Mouse (Mus musculus) limb, embryonic 15.5 days (tissue): Measurements from ENCODE around the gene Acoxl. TPM values are rescaled to one million over a fixed set of nuclear protein-coding genes. Genes with fewer than 3 reads are reported as not detected.
"Not testable (repeated sequence)": the region's sequence is repeated elsewhere in the genome, so short reads cannot be mapped to it uniquely, and the experiment has no call there.

Experiments
- ATAC-seq: fragments of 200-750 bp; cut with Nextera tagmentation; 2 replicates; pipeline ENCODE4 v1.8.0; 2017; ENCODE audit warnings: low read depth, moderate TSS enrichment; ENCODE audit not compliant: insufficient number of reproducible peaks, low FRiP score, low TSS enrichment
- H3K27ac ChIP-seq: fragments of 300-500 bp; sonication (generic); 2 replicates; pipeline ENCODE4 v1.5.1; 2015; ENCODE audit warnings: moderate library complexity, mild to moderate bottlenecking, inconsistent platforms
- H3K27me3 ChIP-seq: fragments of 300-500 bp; sonication (generic); 2 replicates; pipeline ENCODE4 v1.6.1; 2015; ENCODE audit warnings: inconsistent platforms
- H3K36me3 ChIP-seq: fragments of 300-500 bp; sonication (generic); 2 replicates; pipeline ENCODE4 v1.6.1; 2015; ENCODE audit warnings: inconsistent platforms
- H3K4me1 ChIP-seq: fragments of 300-500 bp; sonication (generic); 2 replicates; pipeline ENCODE4 v1.6.1; 2015; ENCODE audit warnings: inconsistent platforms
- H3K4me2 ChIP-seq: fragments of 300-500 bp; sonication (generic); 2 replicates; pipeline ENCODE4 v1.6.1; 2015; ENCODE audit warnings: mild to moderate bottlenecking, inconsistent platforms
- H3K4me3 ChIP-seq: fragments of 300-500 bp; sonication (generic); 2 replicates; pipeline ENCODE4 v1.5.1; 2015; ENCODE audit warnings: mild to moderate bottlenecking, inconsistent platforms
- H3K9ac ChIP-seq: fragments of 300-500 bp; sonication (generic); 2 replicates; pipeline ENCODE4 v1.6.1; 2015; ENCODE audit warnings: inconsistent platforms
- H3K9me3 ChIP-seq: fragments of 300-500 bp; sonication (generic); 2 replicates; pipeline ENCODE4 v1.6.1; 2016; ENCODE audit warnings: inconsistent platforms
- WGBS: fragments of 180-500 bp; shearing (Covaris S2); methylation state at CpG from one replicate; pipeline ENCODE4 v1.1.7; 2015; 5-methylcytosine and 5-hydroxymethylcytosine counted together
- polyA plus RNA-seq: library from polyadenylated mRNA; unstranded; fragments of >200 nt; fragmentation: Nextera tagmentation; extraction: Ambion mirVana; gene quantifications from 2 replicates; pipeline ENCODE4 v1.2.1, GENCODE M21; 2015

Acoxl gene
- polyA plus RNA-seq, 1 experiment from 2014 or later: 0.09 TPM

DNA sequence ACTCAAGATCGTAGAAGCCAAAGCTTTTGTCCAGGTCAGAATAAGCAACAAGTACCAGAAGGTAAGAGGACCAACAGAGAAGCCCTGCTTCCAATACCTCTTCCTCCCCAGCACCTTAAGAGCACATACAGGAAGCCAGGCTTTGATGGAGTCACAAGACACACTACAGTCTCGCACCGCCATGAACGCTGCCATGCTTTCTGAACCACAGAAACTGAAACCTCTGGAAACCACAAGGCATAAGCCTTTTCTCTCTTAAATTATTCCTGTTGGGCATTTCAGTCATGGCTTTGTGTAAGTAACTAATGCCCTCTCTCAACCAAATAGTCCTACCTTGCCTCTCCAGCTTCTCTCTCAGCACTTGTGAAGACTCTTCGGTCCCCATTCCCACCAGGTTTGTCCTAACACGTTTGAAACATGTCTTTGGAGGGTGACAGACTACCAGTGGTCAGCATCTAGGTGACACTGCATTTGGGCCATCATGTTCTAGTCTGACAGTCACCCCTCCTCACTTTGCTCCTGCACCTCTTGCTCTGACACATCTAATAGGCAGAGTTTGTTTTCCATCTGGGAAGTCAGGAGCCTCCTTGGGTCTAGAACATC lies 251.7 kb downstream of the Acoxl start:
- Histone ChIP-seq H3K9ac (no peak overlapping the region), H3K4me2 (no peak overlapping the region), H3K9me3 (no peaks in the 10 kb centered on the region), H3K27ac (no peak overlapping the region), H3K4me1 (no peaks in the 10 kb centered on the region), H3K4me3 (no peak overlapping the region), H3K36me3 (no peaks in the 10 kb centered on the region), H3K27me3 (no peaks in the 10 kb centered on the region)
- ATAC-seq: no peak
- 86% methylated on average over 6 of the region's 6 CpGs for WGBS

DNA sequence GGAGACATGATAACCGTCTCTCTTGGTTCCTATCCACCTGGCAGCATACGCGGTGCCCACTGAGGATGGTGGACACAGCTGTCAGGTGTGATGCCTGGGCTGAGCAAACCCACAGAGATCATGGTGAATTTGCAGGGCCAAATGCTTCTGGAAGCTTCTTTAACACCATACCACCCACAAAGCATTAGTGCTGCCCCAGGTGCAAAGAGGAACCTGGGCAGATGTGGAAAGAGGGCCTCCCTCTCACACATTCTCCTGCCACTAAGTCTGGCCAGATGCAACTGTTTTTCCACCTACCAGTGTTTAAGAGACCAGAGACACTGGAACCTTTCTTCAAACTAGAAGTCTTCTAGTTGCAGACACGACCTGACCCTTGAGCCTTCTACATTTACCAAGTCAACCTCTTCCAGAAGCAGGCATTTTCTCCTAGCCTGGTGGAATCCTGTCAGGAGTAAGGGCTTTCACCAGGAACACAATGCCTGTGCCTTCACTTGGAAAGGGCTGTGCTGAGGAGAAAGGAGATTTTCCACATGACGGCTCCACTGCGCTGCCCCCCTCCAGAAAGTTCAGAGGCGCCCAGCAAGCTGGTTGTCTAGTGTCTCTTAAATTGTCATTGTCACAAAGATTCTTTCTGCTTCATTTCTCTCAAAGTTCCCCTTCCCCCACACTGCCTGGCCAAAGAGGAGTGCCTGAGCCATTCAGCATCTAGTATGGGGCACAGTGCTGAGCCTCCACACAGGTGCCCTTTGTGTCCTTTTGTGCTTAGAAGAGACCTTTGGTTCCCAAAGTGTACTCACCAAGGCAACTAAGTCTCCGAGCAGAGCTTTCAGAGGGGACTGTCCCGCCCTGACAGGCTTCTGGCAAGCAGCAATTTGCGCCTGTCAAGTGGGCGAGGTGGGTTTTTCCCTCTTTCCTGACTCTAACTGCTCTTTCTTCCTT lies 253.0 kb downstream of the Acoxl start:
- Histone ChIP-seq H3K4me1 (no peaks in the 10 kb centered on the region), H3K4me3 (no peak overlapping the region), H3K9me3 (no peaks in the 10 kb centered on the region), H3K4me2 (no peak overlapping the region), H3K9ac (no peak overlapping the region), H3K27me3 (no peaks in the 10 kb centered on the region), H3K27ac (no peak overlapping the region), H3K36me3 (no peaks in the 10 kb centered on the region)
- WGBS: 85% methylated on average over 11 of the region's 11 CpGs
- no peak for ATAC-seq

GRCm38 (mm10) chr2:128092451-128092850 lies 253.8 kb downstream of the Acoxl start:
- Histone ChIP-seq H3K9ac (no peak overlapping the region), H3K27me3 (no peaks in the 10 kb centered on the region), H3K27ac (no peak overlapping the region), H3K4me2 (no peak overlapping the region), H3K9me3 (no peaks in the 10 kb centered on the region), H3K4me1 (no peaks in the 10 kb centered on the region), H3K36me3 (no peaks in the 10 kb centered on the region), H3K4me3 (no peak overlapping the region)
- no peak for ATAC-seq
- WGBS: 88% methylated on average over 2 of the region's 2 CpGs

DNA sequence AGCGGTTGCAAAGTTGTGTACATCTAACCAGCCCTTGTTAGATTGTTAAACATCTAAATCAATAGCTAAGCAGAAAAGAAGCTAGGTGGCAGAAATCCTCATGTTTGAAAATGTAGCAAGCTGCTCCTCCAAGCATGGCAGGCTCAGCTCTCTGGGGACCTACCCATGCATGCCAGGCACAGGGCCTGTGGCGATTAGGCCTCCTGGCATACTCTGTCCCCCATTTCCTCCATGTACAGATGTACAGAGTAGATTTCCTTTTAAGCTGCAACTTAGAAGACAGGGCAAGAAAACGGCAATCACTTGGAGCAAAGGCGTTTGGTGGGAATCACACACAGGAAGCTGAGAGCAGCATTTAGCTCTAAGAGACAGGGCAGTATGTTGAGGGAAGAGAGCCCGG lies 255.5 kb downstream of the Acoxl start:
- no peak overlapping the region for H3K4me2 ChIP-seq
- H3K4me1 ChIP-seq: no peaks in the 10 kb centered on the region
- H3K4me3 ChIP-seq: no peak overlapping the region
- no peak for ATAC-seq
- H3K27ac ChIP-seq: no peak overlapping the region
- 77% methylated on average over 5 of the region's 5 CpGs for WGBS
- no peak overlapping the region for H3K9ac ChIP-seq
- no peaks in the 10 kb centered on the region for H3K9me3 ChIP-seq
- no peaks in the 10 kb centered on the region for H3K36me3 ChIP-seq
- no peaks in the 10 kb centered on the region for H3K27me3 ChIP-seq

DNA sequence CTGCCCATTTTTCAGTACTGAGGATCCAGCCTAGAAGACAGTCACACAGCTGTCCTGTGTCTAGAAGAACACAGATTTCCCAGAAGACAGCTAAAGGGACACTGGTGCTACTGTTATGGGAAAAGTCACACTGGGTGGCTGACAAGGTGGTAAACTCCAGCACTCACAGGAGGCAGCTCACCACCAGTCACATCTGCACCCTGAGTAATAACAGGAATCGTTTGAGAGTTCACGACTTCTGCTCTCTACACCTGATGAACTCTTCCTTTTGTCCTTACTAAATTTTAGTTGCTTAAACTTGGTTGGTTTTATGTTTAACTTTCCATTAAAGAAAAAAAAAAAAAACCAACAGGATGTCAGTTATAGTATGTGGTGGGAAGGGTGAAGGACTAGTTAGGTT lies 255.9 kb downstream of the Acoxl start:
- H3K4me1 ChIP-seq: no peaks in the 10 kb centered on the region
- no peak overlapping the region for H3K27ac ChIP-seq
- no peak for ATAC-seq

GRCm38 (mm10) chr2:128095270-128095669 lies 256.6 kb downstream of the Acoxl start:
- no peak overlapping the region for H3K4me3 ChIP-seq
- H3K36me3 ChIP-seq: no peaks in the 10 kb centered on the region
- no peak overlapping the region for H3K9ac ChIP-seq
- H3K4me1 ChIP-seq: no peaks in the 10 kb centered on the region
- WGBS: 33% methylated on average over 1 of the region's 1 CpGs
- H3K27ac ChIP-seq: no peak overlapping the region
- H3K27me3 ChIP-seq: no peaks in the 10 kb centered on the region
- no peak overlapping the region for H3K4me2 ChIP-seq
- no peaks in the 10 kb centered on the region for H3K9me3 ChIP-seq
- ATAC-seq: no peak

More for the DNA sequence above, 255.9 kb downstream of the Acoxl start:
- Histone ChIP-seq H3K36me3 (no peaks in the 10 kb centered on the region), H3K9ac (no peak overlapping the region), H3K27me3 (no peaks in the 10 kb centered on the region), H3K4me3 (no peak overlapping the region), H3K9me3 (no peaks in the 10 kb centered on the region), H3K4me2 (no peak overlapping the region)
- 63% methylated on average over 2 of the region's 2 CpGs for WGBS

DNA sequence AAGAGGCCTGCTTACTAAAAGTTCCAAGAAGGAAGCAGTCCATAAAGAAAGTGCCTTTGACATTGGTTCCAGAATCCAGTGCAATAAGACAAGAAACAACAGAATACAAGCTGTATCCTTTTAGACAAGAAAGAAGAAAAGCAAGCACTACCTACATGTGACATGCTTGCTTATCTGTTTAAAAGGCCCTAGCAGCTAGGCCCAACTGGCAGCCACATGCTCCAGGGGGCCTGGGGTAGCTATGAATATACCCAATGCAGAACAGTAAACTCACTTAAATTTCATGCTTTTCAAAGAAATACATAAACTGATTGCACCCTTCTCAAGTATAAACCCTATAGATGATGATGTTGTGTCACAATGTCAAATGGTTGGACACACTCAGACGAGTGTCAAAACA lies 257.4 kb downstream of the Acoxl start:
- 89% methylated on average over 1 of the region's 1 CpGs for WGBS
- no peaks in the 10 kb centered on the region for H3K27me3 ChIP-seq
- ATAC-seq: no peak
- no peak overlapping the region for H3K9ac ChIP-seq
- no peak overlapping the region for H3K27ac ChIP-seq
- no peaks in the 10 kb centered on the region for H3K9me3 ChIP-seq
- no peak overlapping the region for H3K4me3 ChIP-seq
- no peaks in the 10 kb centered on the region for H3K36me3 ChIP-seq
- no peaks in the 10 kb centered on the region for H3K4me1 ChIP-seq
- no peak overlapping the region for H3K4me2 ChIP-seq

GRCm38 (mm10) chr2:128098118-128098517 lies 259.4 kb downstream of the Acoxl start:
- H3K27ac ChIP-seq, H3K4me1 ChIP-seq, H3K27me3 ChIP-seq, H3K4me2 ChIP-seq, H3K9ac ChIP-seq, H3K4me3 ChIP-seq, ATAC-seq, H3K9me3 ChIP-seq, H3K36me3 ChIP-seq: not testable (repeated sequence)
- 85% methylated on average over 4 of the region's 5 CpGs for WGBS

GRCm38 (mm10) chr2:128102086-128102485 lies 263.4 kb downstream of the Acoxl start:
- no peaks in the 10 kb centered on the region for H3K27me3 ChIP-seq
- no peaks in the 10 kb centered on the region for H3K36me3 ChIP-seq
- no peak overlapping the region for H3K27ac ChIP-seq
- H3K9me3 ChIP-seq: no peaks in the 10 kb centered on the region
- no peaks in the 10 kb centered on the region for H3K4me1 ChIP-seq
- WGBS: 90% methylated on average over 9 of the region's 9 CpGs
- ATAC-seq: no peak
- no peak overlapping the region for H3K9ac ChIP-seq
- no peak overlapping the region for H3K4me3 ChIP-seq
- H3K4me2 ChIP-seq: no peak overlapping the region

DNA sequence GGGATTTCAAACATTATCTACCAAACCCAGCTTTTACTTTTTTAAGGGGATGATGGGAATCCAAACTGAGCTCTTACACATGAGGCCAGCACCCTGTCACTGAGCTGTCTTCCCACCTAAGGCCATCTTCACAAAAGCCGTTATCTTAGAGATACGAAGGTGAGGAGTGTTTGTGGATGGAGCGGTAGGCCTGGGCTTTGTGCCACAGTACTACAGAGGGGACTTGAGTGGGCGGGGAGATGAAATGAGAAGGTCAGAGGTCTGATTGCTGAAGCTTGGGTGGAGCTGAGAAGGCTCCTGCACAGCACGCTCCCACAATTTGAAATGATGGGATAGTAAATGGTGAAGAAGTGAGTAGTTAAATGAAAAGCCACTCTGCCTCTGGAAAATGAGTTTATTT lies 266.1 kb downstream of the Acoxl start:
- H3K27ac ChIP-seq: no peak overlapping the region
- no peaks in the 10 kb centered on the region for H3K4me1 ChIP-seq
- no peak overlapping the region for H3K4me3 ChIP-seq
- 81% methylated on average over 5 of the region's 5 CpGs for WGBS
- H3K9me3 ChIP-seq: no peaks in the 10 kb centered on the region
- H3K4me2 ChIP-seq: no peak overlapping the region
- H3K27me3 ChIP-seq: no peaks in the 10 kb centered on the region
- no peaks in the 10 kb centered on the region for H3K36me3 ChIP-seq
- H3K9ac ChIP-seq: no peak overlapping the region
- ATAC-seq: no peak

DNA sequence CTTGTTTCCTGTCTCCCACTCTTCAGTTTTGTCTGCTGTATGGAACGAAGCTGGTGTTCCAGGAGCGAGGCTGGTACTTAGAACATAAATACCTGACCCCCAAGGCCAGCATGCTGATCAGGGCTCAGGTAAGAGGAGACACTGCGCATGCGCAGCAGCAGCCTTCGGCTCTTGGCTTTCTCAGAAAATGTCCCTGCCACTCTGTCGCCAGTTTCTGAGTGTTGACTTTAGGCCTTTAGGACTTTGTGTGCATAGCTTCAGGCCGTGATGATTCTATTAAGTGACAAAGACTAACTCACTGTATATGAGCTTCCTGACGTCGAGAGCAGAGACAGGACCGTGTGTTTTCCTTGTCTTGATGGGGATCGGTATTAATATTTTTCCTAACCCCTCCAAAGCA lies 267.0 kb downstream of the Acoxl start:
- Histone ChIP-seq H3K36me3 (no peaks in the 10 kb centered on the region), H3K4me3 (no peak overlapping the region), H3K27me3 (no peaks in the 10 kb centered on the region), H3K4me1 (no peaks in the 10 kb centered on the region), H3K27ac (no peak overlapping the region), H3K9me3 (no peaks in the 10 kb centered on the region), H3K4me2 (no peak overlapping the region), H3K9ac (no peak overlapping the region)
- WGBS: 80% methylated on average over 11 of the region's 11 CpGs
- no peak for ATAC-seq

- Histone ChIP-seq H3K27ac (no peak overlapping the region), H3K4me1 (no peaks in the 10 kb centered on the region), H3K27me3 (no peaks in the 10 kb centered on the region), H3K4me2 (no peak overlapping the region), H3K9ac (no peak overlapping the region), H3K36me3 (no peaks in the 10 kb centered on the region), H3K9me3 (no peaks in the 10 kb centered on the region), H3K4me3 (no peak overlapping the region)
- WGBS: 69% methylated on average over 9 of the region's 9 CpGs
- no peak for ATAC-seq
Measured at GRCm38 (mm10) chr2:128111537-128111936, 272.9 kb downstream of the Acoxl start.
